Mouse (Mus musculus) neural tube, embryonic 10.5 days (tissue): ENCODE measurements around the gene Slc38a3.

Experiments
- DNase-seq: peaks from one replicate; pipeline ENCODE4 v3.0.0-alpha.2; 2017; ENCODE audit warnings: low spot score; ENCODE audit errors: extremely low spot score

Slc38a3 gene

DNA sequence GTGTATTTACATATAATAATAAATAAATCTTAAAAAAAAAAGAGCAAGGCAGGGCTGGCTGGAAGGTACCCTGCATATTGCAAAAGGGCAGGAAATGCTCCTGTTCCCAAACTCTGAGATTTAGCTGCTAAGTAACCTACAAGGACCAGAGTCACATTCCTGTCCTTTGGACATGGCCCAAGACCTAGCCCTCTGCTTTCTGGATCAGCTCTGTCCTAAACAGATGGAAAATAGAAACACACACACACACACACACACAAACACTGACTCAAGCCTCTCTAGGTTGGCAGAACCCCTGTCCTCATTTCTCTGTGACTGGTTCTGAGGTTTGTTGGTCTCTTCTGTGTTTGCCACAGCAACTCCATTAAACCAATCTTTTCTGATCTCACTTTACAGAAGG, 48.4 kb downstream of the Slc38a3 start:
- DNase-seq = no peak

DNA sequence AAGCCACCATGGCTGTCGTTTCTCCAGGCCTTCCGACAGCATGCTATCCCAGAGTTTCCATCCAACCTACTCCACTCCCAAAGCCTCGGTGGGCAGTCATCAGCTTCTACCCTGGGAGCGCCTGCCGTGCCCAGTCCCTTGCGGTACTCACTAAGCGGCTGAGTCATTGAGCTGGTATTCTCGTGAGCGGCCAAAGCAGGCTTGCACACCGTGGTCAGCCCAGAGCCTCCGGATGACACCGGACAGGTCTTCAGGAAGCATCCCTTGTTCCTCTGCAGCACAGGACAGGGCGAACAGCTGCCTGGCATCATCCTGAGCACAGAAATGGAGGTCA, 49.8 kb downstream of the Slc38a3 start:
- DNase-seq = no peak

DNA sequence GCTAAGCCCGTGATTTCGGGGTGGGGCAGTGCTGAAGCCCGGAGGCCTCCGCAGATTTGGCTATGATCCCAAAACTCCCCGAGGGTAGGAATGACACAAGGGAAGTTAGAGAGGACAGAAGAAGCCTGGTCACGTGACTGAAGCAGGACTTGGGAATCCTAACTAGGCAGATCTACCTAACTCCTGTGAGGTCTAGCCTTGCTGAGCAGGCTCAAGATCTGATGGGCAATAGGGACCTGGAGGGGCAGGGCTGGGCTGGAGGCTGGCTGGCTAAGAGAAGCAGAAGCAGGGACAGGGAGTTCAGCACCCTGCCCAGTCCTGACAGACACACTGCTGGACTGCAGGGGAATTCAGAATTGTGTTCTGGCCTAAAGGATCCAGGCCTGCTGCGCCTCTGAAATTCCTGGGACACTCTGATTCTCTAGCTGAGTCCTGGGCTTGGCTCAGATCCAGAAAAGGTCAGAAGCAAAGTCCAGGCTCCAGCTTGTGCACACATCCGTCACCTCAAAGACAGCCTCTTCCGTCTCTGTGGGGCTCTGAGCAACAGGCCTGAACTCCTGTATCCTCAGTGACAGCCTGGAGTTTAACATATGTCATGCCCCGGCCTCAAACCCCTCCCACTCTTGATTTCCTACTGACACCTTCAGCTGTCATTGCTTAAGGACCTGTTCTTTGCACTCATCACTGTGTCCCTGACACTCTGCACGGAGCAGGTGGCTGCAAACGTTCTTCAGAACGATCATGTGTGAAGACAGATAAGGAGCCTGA, 50.4 kb downstream of the Slc38a3 start:
- DNase-seq = no peak

DNA sequence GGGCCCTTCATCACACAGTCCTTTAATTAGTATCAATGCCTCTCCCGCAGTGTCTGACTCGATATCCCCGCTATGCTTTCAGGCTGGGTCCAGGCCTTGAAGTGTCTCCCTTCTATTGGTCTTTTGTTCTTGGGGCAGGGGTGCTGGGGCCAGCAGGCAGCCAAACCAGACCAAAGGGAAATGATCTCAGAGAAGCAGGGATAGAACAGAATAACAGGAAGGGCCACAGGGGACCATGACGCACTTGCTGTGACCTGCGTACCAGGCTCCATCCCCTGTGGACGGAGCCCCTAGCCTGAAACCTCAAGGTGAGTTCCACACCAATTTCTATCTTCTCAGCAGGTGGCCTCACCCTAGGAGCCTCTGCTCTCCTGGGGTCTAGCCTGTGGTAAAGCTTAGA, 51.2 kb downstream of the Slc38a3 start:
- no peak for DNase-seq

DNA sequence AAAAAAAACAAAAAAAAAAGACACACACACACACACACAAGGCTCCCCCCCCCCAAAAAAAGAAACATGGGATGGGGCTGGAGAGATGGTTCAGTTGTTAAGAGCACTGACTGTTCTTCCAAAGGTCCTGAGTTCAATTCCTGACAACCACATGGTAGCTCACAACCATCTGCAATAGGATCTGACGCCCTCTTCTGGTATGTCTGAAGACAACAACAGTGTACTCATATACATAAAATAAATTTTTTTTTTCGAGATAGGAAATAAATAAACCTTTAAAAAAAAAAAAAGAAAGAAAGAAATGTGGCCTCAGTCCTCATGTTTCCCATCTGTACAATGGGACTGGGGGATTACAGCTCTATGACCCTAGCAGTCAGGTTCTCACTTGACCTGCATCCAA, 51.9 kb downstream of the Slc38a3 start:
- no peak for DNase-seq

DNA sequence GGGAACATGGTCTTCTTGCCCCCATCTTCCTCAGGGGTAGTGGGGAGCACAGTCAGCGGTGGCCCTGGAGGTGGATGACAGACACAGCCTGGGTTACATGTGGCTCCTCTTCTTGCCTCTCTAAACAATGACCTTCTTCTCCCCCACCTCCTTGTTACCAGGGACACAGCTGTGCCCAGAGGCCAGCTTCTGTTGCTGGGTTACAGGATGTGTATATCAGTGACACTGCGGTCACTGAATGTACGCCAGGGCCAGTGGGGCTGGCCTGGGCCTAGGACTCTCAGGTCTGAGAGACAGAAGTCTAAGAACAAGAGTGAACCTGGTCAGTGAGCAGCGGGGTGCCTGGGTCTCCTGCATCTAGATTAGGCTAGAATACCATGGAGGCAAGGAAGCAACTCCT, 54.3 kb downstream of the Slc38a3 start:
- no peak for DNase-seq

DNA sequence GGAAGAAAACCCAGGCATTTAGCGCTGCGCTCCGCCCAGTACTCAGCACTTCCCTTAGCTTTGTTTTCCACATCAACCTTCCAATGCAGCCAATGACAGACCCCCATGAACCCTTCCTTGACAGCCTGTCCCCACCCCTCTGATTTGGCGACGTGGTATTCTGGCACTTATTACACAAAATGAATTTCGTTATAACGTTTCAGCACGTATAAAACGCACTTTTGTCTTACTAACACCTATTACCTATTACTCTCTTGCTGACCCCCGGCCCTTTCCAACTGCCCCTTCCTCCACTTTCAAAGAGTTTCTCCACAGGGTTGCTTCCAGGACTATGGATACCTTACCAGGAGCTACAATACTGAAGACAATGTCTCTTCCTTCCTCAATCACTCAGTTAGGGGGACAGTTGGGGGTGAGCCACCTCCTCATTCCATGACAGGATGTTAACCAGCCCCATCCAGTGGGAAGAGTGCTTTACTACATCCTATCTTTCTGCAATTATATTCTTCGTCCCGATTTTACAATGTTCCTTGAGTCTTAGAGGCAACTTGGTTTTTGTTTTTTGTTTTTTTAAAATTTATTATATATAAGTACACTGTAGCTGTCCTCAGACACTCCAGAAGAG, 56.3 kb downstream of the Slc38a3 start:
- no peak for DNase-seq

DNA sequence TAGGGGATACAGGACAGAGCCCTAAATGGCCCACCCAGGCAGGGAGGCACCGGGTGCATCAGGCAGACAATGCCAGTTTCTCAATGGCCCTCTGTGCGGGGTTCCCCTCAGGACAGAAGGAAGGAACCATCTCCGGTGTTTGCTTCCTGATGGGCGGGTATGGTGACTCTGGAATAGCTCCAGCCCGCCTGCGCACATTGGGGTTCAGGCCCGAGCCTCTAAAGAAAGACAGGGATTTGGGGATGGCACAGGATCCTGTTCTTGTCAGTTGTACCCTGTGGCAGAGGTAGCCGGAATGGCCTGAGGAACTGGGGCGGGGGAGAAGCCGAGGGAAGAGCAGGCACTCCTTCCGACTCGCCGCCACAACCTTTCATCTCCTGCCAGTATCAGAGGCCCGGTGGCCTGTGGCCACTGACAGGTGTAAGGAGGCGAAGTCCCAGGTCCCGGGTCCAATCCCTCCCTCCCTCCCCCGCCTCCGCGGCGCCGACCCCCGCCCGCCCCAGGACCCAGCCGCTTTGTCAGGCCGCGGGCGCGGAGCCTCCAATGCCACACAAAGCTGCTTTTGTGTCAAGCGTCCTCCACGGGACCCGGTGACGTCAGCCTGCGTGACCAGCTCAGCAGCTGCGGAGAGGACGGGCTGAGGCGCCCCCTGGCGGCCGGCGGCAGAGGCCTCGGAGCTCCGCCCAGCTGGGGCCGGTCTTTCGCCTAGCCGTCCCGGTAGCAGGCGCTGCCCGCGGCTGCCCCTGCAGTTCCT, 57.0 kb downstream of the Slc38a3 start:
- DNase-seq = peak; percentile 100

DNA sequence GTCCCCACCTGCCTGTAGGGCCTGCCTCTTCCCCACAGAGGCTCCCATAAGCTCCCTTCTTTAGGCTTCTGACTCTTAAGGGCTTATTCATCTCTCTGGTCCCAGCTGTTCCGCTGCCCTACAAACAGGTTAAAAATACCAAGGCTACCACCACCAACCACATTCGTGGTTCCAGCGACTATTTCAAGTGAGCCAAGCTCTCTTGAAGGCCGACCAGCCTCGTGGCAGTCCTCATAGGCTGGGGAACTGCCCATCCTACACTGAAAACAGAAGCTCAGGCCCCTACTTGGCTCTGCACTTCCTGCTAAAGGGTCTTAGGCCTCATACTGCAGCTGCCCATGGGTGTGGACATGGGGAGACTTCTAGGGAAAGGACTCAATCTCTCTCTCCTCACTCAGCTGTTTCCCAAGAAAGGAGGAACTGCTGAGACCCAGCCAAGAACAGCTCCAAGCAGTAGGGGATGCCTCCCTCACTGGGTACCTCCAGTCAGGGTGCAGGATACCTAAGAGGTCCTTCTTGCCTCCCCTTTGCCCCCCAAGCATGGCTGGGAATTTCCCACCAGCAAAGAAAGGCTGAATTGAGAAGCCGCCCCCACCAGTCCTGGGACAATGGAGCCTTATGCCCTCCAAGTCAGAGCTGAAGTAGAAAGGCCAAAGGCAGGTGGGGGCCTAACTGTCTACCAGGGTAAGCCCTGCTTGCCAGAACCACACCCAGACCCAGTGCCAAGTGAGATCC, 57.7 kb downstream of the Slc38a3 start:
- DNase-seq = no peak

DNA sequence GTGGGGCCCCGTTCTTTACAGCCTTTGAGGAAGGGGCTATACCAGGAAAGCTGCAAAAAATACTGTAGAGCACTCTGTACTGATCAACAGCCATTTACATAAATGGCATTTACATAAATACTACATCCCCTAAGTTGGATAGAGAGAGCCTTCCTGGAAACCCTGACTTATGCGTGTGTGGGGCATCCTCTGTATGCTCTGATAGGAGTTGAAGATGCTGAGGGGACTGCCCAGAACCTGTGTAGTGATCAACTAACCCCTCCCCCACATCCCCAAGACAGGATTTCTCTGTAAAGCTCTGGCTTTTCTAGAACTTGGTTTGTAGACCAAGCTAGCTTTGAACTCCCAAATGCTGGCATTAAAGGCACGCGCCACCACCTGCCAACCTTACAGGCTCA, 59.9 kb downstream of the Slc38a3 start:
- DNase-seq = no peak

DNA sequence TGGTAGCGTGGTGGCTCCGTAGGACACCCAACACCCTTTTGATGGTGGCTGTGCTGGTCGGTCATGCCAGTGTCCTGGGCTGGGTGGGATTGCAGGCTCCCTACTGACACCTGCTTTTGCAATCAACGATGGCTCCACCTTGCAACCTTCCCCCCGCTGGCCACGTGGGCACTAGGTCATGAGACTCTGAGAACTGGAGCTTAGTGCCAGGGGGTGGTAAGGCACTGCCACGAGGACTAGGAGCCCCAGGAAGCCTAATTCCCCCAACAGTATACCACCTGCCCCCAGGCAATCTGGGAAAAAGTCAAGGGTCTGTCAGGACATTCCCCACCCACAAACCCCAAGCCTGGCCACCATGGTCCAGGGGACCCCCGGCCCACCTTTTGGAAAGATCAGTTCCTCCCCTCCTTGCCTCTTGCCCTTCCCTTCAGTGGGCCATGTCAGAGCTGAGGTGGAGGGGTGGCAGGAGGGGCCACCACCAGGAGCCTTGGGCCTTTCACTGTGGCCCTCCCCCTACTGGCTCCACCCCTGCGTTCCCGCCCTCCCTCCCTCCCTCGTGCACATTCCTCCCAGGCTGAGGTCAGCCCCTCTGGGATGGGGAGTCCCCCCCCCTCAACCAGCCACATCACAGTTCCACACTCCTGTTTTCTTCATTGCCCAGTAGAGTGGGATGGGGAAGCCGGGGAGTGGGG, 60.4 kb downstream of the Slc38a3 start, which contains the start of gene Sema3b:
Gene Sema3b (minus strand): TSS at position 489 of the 692 bp plus-strand sequence.
- no peak for DNase-seq

DNA sequence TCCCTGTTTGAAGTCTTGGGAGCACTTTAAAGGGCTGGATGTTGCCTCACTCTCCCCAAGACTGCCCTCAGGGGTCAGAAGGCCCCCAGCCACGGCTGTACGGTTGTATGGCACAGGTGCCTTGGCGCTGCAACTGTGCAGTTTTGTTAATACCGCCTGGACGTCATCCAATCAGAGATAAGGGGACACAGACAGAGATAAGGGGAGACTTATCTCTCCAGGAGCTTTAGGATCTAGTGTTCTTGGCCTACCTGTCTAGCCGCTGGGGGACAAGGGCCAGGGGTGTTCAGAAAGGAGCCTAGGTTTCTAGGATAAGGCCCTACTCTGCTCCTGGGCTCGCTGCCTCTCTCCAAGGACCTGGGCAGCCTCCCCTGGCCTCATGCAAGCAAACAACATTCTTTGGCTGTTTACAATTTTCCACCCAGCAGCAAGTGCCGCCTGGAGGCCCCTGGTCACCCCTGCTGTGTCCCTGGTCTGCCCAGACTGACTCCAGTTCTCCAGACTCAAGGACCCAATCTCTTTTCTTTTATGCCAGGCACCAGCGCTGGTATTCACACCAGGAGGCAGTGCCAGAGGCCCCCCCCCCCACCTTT, 61.6 kb downstream of the Slc38a3 start:
- DNase-seq = no peak

DNA sequence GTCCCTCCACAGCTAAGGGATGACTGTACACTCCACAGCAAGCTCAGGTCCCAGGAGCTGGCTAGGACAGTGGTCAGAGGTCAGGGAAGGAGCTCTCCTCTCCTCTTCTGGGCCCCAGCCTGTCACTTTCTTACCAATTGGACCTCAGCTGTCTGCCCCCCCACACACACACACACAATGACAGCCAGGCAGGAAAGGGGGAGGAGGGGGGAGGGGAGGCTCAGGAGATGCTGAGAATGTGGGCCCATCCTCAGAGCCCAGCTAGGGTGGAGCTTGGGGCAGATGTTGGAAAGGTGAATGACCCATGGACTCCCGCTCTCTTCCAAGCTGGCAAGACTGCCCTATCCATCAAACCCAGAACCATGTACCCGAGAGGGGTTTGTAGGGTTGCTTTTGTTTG, 62.3 kb downstream of the Slc38a3 start:
- no peak for DNase-seq

DNA sequence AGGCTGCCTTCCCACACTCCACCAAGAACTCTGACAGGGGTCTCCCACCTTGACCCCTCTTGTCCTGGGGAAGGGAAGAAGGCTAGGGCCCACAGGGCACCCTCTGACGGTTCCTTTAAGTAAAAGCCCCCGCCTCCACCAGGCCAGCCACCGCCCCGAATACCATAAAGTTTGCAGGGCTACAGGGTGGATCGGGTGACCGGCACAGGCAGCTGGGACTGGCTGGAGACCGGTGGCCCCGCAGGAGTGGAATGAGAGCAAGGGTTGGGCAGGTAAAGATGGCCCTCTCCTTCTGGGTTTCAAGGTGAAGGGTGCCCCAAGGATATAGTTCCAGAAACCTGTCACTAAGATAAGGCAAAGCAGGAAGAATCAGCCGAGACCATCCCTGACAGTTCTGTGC, 62.7 kb downstream of the Slc38a3 start:
- no peak for DNase-seq

DNA sequence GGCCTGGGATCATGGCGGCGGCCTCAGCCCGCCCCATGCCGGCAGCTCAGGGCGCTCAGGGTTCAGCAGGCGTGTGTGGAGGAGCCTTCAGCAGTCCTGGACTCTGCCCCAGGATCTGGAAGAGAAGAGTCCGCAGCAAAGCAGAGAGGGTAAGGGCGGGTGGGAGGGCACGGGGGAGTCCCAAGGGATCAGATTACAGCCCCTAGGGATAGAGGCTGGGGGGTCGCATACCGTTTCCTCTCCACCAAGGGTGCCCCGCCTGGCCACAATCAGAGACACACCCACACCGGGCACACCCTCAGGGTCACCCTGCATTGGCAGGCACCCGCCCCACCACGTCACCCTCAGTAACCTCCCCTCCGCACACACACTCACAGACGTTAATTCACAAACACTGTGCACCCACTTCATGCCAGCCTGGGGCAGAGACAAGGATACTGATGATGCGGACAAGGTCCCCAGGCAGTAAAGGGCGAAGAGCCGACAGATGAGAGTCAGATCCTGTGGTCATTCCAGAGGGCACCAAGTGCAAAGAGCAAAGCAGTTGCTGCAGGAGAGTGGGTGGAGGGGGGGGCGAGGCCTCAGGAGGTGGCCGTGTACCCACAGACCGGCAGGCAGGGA, 64.2 kb downstream of the Slc38a3 start:
- DNase-seq = no peak

DNA sequence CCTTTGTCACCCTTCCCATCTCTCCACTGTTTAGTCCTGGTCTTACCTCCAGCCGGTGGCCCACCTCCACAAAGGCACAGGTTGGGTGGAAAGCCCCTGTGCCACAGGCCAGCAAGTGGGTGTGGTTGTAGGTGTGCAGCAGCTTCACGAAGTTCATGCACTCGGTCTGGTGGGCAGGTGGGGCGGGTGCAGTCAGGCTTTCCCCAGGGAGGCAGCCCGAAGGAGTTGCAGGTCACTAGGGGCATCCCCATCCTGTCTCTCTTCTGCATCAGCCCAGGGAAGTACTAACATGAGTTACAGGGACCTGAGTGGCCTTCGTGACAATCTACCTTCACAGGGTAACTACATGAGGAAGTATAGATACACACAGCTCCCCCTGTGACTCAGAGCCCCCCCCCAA, 66.1 kb downstream of the Slc38a3 start:
- no peak for DNase-seq

DNA sequence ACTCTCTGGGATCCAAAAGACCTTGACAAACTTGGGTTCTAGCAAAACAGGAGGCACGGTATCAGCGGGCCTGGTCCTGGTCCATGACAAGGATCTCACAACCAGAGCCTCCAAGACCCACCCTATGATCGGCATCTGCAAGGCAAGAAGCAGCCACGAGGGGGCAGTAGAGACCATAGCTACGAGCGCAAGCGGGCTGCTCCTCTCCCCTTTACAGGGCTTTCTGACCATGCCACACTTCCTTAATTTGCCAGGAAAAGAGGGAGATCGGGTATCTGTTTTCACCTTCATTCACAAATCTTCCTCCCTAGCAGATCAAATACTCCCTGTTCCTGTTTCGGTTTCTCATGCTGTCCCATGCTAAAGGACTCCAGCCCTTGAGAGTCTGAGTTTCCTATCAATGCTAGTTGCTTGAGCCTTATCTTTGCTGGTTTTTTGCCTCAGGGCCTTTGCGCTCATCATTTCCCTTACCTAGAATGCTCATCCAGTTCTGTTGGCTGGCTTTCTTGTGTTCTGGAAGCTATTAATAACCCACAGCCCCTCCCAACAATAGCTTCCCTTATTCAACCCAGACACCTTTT, 67.2 kb downstream of the Slc38a3 start:
- DNase-seq = peak; percentile 96

DNA sequence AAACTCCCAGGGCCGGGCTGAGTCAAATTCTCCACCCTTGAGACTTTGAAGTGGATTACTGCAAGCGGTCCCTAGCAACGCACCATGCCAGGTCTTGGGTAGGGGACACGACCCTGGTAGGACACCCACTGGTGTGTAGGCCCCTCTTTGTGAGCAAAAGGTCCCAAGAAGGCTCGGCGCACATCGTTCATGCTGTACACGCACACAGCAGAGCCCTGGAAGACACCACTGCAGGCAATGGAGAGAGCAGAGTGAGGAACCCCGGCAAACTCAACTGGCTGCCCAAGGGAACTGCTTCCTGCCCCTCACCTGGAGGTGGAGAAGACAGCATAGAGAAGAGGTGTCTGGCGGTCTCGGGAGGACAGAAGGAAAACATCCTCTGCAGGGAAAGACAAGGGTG, 68.1 kb downstream of the Slc38a3 start:
- DNase-seq = no peak

DNA sequence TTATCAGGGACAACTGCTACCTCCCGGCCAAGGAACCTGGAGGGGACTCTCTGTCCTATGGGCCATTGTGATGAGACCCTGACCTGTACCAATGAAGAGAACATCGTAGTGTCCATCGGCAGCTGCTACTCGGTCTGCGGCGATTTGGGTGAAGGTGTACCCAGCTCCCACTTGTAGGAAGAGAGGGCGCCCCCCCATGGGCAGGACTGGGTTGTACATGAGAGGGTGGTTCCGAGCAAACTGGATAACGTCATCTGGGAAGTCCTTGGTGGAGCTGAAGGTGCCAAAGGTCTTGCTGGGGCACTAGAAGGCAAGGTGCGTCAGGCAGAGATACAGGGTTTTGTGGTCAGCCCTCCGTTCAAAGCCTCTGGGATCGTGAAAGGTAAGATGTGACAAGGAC, 68.6 kb downstream of the Slc38a3 start:
- DNase-seq = no peak
